Mouse (Mus musculus) megakaryocyte, embryonic 14.5 days (primary cell): ENCODE results near the gene Dennd2a.

Experiments used
- FLI1 ChIP-seq: IDR thresholded peaks from 2 replicates; pipeline ENCODE4 v1.6.1; 2012; ENCODE audit warnings: low read length, inconsistent platforms, mixed read lengths
- GATA1 ChIP-seq: IDR thresholded peaks from 3 replicates; pipeline ENCODE4 v1.6.1; 2012; ENCODE audit warnings: mixed read lengths, low read length, inconsistent platforms, borderline replicate concordance

DNA sequence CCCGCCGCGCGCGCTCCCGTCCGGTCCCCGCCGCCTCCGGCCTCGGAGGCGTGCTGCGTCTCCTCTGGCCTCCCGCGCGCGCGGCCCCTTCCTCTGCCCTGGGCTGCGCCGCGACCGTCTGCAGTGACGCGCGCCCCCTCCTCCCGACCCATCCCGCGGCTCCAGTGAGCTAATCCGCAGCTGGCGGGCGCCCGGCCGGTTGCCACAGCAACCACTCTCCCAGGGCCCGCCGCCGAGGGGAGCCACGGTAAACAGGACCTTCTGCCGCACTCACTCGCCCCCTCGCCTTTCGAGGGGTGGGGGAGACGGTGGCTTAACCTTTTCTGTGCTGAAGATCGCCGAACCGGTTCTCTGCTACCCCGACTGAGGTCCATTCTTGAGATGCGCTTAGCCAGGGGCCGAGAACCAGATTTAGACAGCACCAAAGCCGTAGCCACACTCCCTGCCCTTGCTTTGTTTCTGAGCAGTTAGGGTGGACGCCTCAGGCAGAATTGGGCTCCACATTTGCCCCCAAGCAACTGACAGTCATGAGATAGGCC lies at the start of gene Dennd2a:
- TF ChIP-seq FLI1, result no peak
- TF ChIP-seq GATA1, result no peak
